Comparison of ENCODE assay signal across 15 mouse cellular contexts in genomic region chr6:96457590-96458259, GRCm38 (mm10).
DNase-seq lines count a peak whose midpoint lies in the region; ATAC-seq and TF ChIP-seq lines count a peak whose summit lies in the region.
"Had no signal": no experiment of that assay in that cellular context is flagged by ENCODE, and none has a peak within 500 bp of the region (broad histone marks: within the 10 kb centered on the region; RNA-seq: fewer than 3 reads in every experiment).

No protein-coding gene starts in this region.

- H3K4me1 ChIP-seq in kidney, adult 2 months (ENCODE audit: control insufficient read depth, insufficient read depth, low read length) = no peaks in the 10 kb centered on the region
- no peaks in the 10 kb centered on the region for H3K4me1 ChIP-seq in midbrain, embryonic 12.5 days
- peaks cover 13% of the 10 kb centered on the region for H3K4me1 ChIP-seq in midbrain, embryonic 10.5 days
- 0 out of 2 replicates have a peak, but pooled peaks cover 3% of the 10 kb centered on the region for H3K4me1 ChIP-seq in intestine, embryonic 14.5 days (replicated peaks; ENCODE audit: control insufficient read depth, insufficient read depth, low read length)
- no peaks in the 10 kb centered on the region for H3K4me1 ChIP-seq in stomach, embryonic 15.5 days
- H3K4me1 ChIP-seq in neural tube, embryonic 15.5 days = no peaks in the 10 kb centered on the region
- no peaks in the 10 kb centered on the region for H3K4me1 ChIP-seq in thymus, adult 2 months (replicated peaks; ENCODE audit: control insufficient read depth, insufficient read depth, low read length)
- H3K4me1 ChIP-seq: embryonic facial prominence, embryonic 15.5 days; hindbrain, embryonic 15.5 days had no signal

- DNase-seq in kidney, adult 2 months = peak; percentile 8
- no peak for DNase-seq in kidney, postnatal 14 days
- DNase-seq in midbrain, embryonic 10.5 days (ENCODE audit: low spot score) = no peak
- no peak for DNase-seq in intestine, embryonic 14.5 days (ENCODE audit: low spot score)
- no peak for DNase-seq in thymus, adult 2 months
- DNase-seq: cerebellum, postnatal 36 days had no signal

- no peak overlapping the region for H3K9ac ChIP-seq in midbrain, embryonic 12.5 days (replicated peaks)
- H3K9ac ChIP-seq in intestine, embryonic 14.5 days (ENCODE audit: low read length) = no peak overlapping the region
- H3K9ac ChIP-seq in stomach, embryonic 15.5 days = no peak overlapping the region
- H3K9ac ChIP-seq in neural tube, embryonic 15.5 days (replicated peaks) = no peak overlapping the region
- H3K9ac ChIP-seq: embryonic facial prominence, embryonic 15.5 days; hindbrain, embryonic 15.5 days; liver, embryonic 14.5 days had no signal

- no peak overlapping the region for H3K4me2 ChIP-seq in midbrain, embryonic 12.5 days (replicated peaks)
- no peak overlapping the region for H3K4me2 ChIP-seq in intestine, embryonic 14.5 days (ENCODE audit: low read length)
- H3K4me2 ChIP-seq in stomach, embryonic 15.5 days = no peak overlapping the region
- H3K4me2 ChIP-seq in neural tube, embryonic 15.5 days = no peak overlapping the region
- H3K4me2 ChIP-seq: embryonic facial prominence, embryonic 15.5 days; hindbrain, embryonic 15.5 days had no signal

- TF ChIP-seq POLR2A in kidney, adult 2 months (IDR thresholded peaks at IDR 0.05; ENCODE audit: low read depth, low read length) = no peak
- no peak for TF ChIP-seq POLR2A in thymus, adult 2 months (IDR thresholded peaks at IDR 0.05; ENCODE audit: control insufficient read depth, extremely low read depth, insufficient read depth, low read length, poor library complexity)

- no peaks in the 10 kb centered on the region for H3K27me3 ChIP-seq in kidney, adult 2 months (replicated peaks; ENCODE audit: control insufficient read depth, insufficient read depth, low read length)
- no peaks in the 10 kb centered on the region for H3K27me3 ChIP-seq in midbrain, embryonic 12.5 days
- H3K27me3 ChIP-seq in midbrain, embryonic 10.5 days (ENCODE audit: low read depth, poor library complexity, severe bottlenecking) = no peaks in the 10 kb centered on the region
- no peaks in the 10 kb centered on the region for H3K27me3 ChIP-seq in intestine, embryonic 14.5 days (replicated peaks; ENCODE audit: control insufficient read depth, insufficient read depth, low read length)
- no peaks in the 10 kb centered on the region for H3K27me3 ChIP-seq in stomach, embryonic 15.5 days (replicated peaks)
- H3K27me3 ChIP-seq in neural tube, embryonic 15.5 days (replicated peaks) = no peaks in the 10 kb centered on the region
- no peaks in the 10 kb centered on the region for H3K27me3 ChIP-seq in thymus, adult 2 months (ENCODE audit: control insufficient read depth, insufficient read depth, low read length)
- H3K27me3 ChIP-seq: embryonic facial prominence, embryonic 15.5 days; hindbrain, embryonic 15.5 days had no signal

- 45% methylated on average over 6 of the region's 6 CpGs for WGBS in kidney, adult 2 months
- 49% methylated on average over 6 of the region's 6 CpGs for WGBS in midbrain, embryonic 12.5 days
- 64% methylated on average over 6 of the region's 6 CpGs for WGBS in midbrain, embryonic 10.5 days
- 49% methylated on average over 6 of the region's 6 CpGs for WGBS in intestine, embryonic 14.5 days
- 38% methylated on average over 6 of the region's 6 CpGs for WGBS in stomach, embryonic 15.5 days
- 24% methylated on average over 6 of the region's 6 CpGs for WGBS in neural tube, embryonic 15.5 days
- 86% methylated on average over 6 of the region's 6 CpGs for WGBS in thymus, adult 2 months

- no peak overlapping the region for H3K4me3 ChIP-seq in kidney, adult 2 months (ENCODE audit: insufficient read depth, low read depth, low read length)
- H3K4me3 ChIP-seq in midbrain, embryonic 12.5 days = no peak overlapping the region
- H3K4me3 ChIP-seq in midbrain, embryonic 10.5 days = no peak overlapping the region
- no peak overlapping the region for H3K4me3 ChIP-seq in intestine, embryonic 14.5 days (ENCODE audit: low read depth, low read length)
- no peak overlapping the region for H3K4me3 ChIP-seq in stomach, embryonic 15.5 days (replicated peaks)
- no peak overlapping the region for H3K4me3 ChIP-seq in neural tube, embryonic 15.5 days (replicated peaks)
- H3K4me3 ChIP-seq in thymus, adult 2 months (ENCODE audit: control insufficient read depth, insufficient read depth, low read length) = no peak overlapping the region
- H3K4me3 ChIP-seq: embryonic facial prominence, embryonic 15.5 days; hindbrain, embryonic 15.5 days; layer of hippocampus, adult 2 months had no signal

- 0 out of 2 replicates have a peak, but pooled peaks have one; percentile 12 for ATAC-seq in midbrain, embryonic 12.5 days (ENCODE audit: low FRiP score, low read depth)
- ATAC-seq in intestine, embryonic 14.5 days (replicated peaks; ENCODE audit: low FRiP score, low TSS enrichment, low read depth) = peak; percentile 87
- ATAC-seq in stomach, embryonic 15.5 days (ENCODE audit: insufficient read depth, low FRiP score, low read depth) = peak; percentile 89
- no peak for ATAC-seq in neural tube, embryonic 15.5 days (ENCODE audit: low FRiP score)
- ATAC-seq: forebrain, embryonic 14.5 days had no signal

- no peaks in the 10 kb centered on the region for H3K9me3 ChIP-seq in midbrain, embryonic 12.5 days
- H3K9me3 ChIP-seq in midbrain, embryonic 10.5 days (replicated peaks) = no peaks in the 10 kb centered on the region
- H3K9me3 ChIP-seq in intestine, embryonic 14.5 days (ENCODE audit: control insufficient read depth, low read length) = no peaks in the 10 kb centered on the region
- H3K9me3 ChIP-seq in stomach, embryonic 15.5 days = no peaks in the 10 kb centered on the region
- H3K9me3 ChIP-seq in neural tube, embryonic 15.5 days (replicated peaks) = no peaks in the 10 kb centered on the region
- H3K9me3 ChIP-seq: embryonic facial prominence, embryonic 15.5 days; hindbrain, embryonic 15.5 days had no signal

- no peak for TF ChIP-seq CTCF in kidney, adult 2 months (conservative IDR thresholded peaks at IDR 0.05; ENCODE audit: insufficient read depth, insufficient read length, low read depth, low read length)
- no peak for TF ChIP-seq CTCF in thymus, adult 2 months (IDR thresholded peaks at IDR 0.05; ENCODE audit: borderline replicate concordance, control insufficient read depth, extremely low read depth, insufficient read depth, low read length, poor library complexity)

- H3K27ac ChIP-seq in kidney, adult 2 months (ENCODE audit: insufficient read depth, low read depth, low read length) = no peak overlapping the region
- H3K27ac ChIP-seq in midbrain, embryonic 12.5 days (replicated peaks) = no peak overlapping the region
- no peak overlapping the region for H3K27ac ChIP-seq in midbrain, embryonic 10.5 days (replicated peaks)
- H3K27ac ChIP-seq in intestine, embryonic 14.5 days (ENCODE audit: low read depth) = no peak overlapping the region
- peak overlapping the region; percentile 36; the same call in 1 of the 2 replicates for H3K27ac ChIP-seq in stomach, embryonic 15.5 days
- H3K27ac ChIP-seq in neural tube, embryonic 15.5 days (replicated peaks) = no peak overlapping the region
- no peak overlapping the region for H3K27ac ChIP-seq in thymus, adult 2 months (ENCODE audit: control insufficient read depth, insufficient read depth, low read length)
- H3K27ac ChIP-seq: embryonic facial prominence, embryonic 15.5 days; hindbrain, embryonic 15.5 days; layer of hippocampus, adult 2 months; liver, embryonic 14.5 days; macrophage had no signal

- H3K36me3 ChIP-seq in kidney, adult 2 months (ENCODE audit: control insufficient read depth, insufficient read depth, low read length) = no peaks in the 10 kb centered on the region
- H3K36me3 ChIP-seq in midbrain, embryonic 12.5 days = no peaks in the 10 kb centered on the region
- no peaks in the 10 kb centered on the region for H3K36me3 ChIP-seq in midbrain, embryonic 10.5 days
- no peaks in the 10 kb centered on the region for H3K36me3 ChIP-seq in intestine, embryonic 14.5 days (ENCODE audit: control insufficient read depth, insufficient read depth, low read length)
- no peaks in the 10 kb centered on the region for H3K36me3 ChIP-seq in stomach, embryonic 15.5 days
- H3K36me3 ChIP-seq in neural tube, embryonic 15.5 days = no peaks in the 10 kb centered on the region
- no peaks in the 10 kb centered on the region for H3K36me3 ChIP-seq in thymus, adult 2 months (ENCODE audit: control insufficient read depth, insufficient read depth, low read length)
- H3K36me3 ChIP-seq: embryonic facial prominence, embryonic 15.5 days; hindbrain, embryonic 15.5 days had no signal
